Mouse (Mus musculus) embryonic facial prominence, embryonic 12.5 days (tissue): ENCODE data around the gene Ttyh2. TPM values are rescaled to one million over a fixed set of nuclear protein-coding genes. Genes with fewer than 3 reads are reported as not detected.
"Not testable (repeated sequence)": the region's sequence is repeated elsewhere in the genome, so short reads cannot be mapped to it uniquely, and the experiment has no call there.

Experiments used
- ATAC-seq: fragments of 200-750 bp; cut with Nextera tagmentation; 2 replicates; pipeline ENCODE4 v1.8.0; 2017; ENCODE audit not compliant: insufficient number of reproducible peaks, insufficient read depth, low FRiP score, low TSS enrichment
- H3K27ac ChIP-seq: fragments of 300-500 bp; sonication (generic); 2 replicates; pipeline ENCODE4 v1.5.1; 2016; ENCODE audit warnings: mild to moderate bottlenecking
- H3K27me3 ChIP-seq: fragments of 300-500 bp; sonication (generic); 2 replicates; pipeline ENCODE4 v1.6.1; 2016; ENCODE audit warnings: mild to moderate bottlenecking, moderate library complexity
- H3K36me3 ChIP-seq: fragments of 300-500 bp; sonication (generic); 2 replicates; pipeline ENCODE4 v1.6.1; 2016; ENCODE audit warnings: mild to moderate bottlenecking
- H3K4me1 ChIP-seq: fragments of 300-500 bp; sonication (generic); 2 replicates; pipeline ENCODE4 v1.6.1; 2016
- H3K4me2 ChIP-seq: fragments of 300-500 bp; sonication (generic); replicated peaks from 2 replicates; pipeline ENCODE4 v1.6.1; 2016; ENCODE audit warnings: mild to moderate bottlenecking, moderate library complexity
- H3K4me3 ChIP-seq: fragments of 300-500 bp; sonication (generic); 2 replicates; pipeline ENCODE4 v1.5.1; 2016; ENCODE audit warnings: mild to moderate bottlenecking
- H3K9ac ChIP-seq: fragments of 300-500 bp; sonication (generic); 2 replicates; pipeline ENCODE4 v1.6.1; 2016; ENCODE audit warnings: mild to moderate bottlenecking, moderate library complexity
- H3K9me3 ChIP-seq: fragments of 300-500 bp; sonication (generic); 2 replicates; pipeline ENCODE4 v1.6.1; 2016; ENCODE audit warnings: mild to moderate bottlenecking, moderate library complexity
- WGBS: fragments of 180-500 bp; shearing (Covaris S2); methylation state at CpG from one replicate; pipeline ENCODE4 v1.1.7; 2016; 5-methylcytosine and 5-hydroxymethylcytosine counted together
- polyA plus RNA-seq: library from polyadenylated mRNA; unstranded; fragments of >200 nt; fragmentation: Nextera tagmentation; extraction: Ambion mirVana; gene quantifications from 2 replicates; pipeline ENCODE4 v1.2.1, GENCODE M21; 2016

Gene Ttyh2
- polyA plus RNA-seq, 1 experiment from 2014 or later: 21.6 TPM

GRCm38 (mm10) chr11:114662746-114663362, 12.4 kb upstream of the Ttyh2 start:
- WGBS: 27% methylated on average over 6 of the region's 6 CpGs
- no peaks in the 10 kb centered on the region for H3K9me3 ChIP-seq
- H3K4me1 ChIP-seq: no peaks in the 10 kb centered on the region
- no peaks in the 10 kb centered on the region for H3K36me3 ChIP-seq
- H3K4me3 ChIP-seq: no peak overlapping the region
- H3K27ac ChIP-seq: no peak overlapping the region
- H3K9ac ChIP-seq: no peak overlapping the region
- H3K4me2 ChIP-seq: no peak overlapping the region
- H3K27me3 ChIP-seq: peaks cover 15% of the 10 kb centered on the region; the same call in 1 of the 2 replicates
- no peak for ATAC-seq

- Histone ChIP-seq H3K4me1 (no peaks in the 10 kb centered on the region), H3K27ac (no peak overlapping the region), H3K9me3 (no peaks in the 10 kb centered on the region), H3K36me3 (no peaks in the 10 kb centered on the region), H3K4me3 (no peak overlapping the region), H3K27me3 (peaks cover 15% of the 10 kb centered on the region; the same call in 1 of the 2 replicates), H3K9ac (no peak overlapping the region), H3K4me2 (no peak overlapping the region)
- no peak for ATAC-seq
- WGBS: 84% methylated on average over 7 of the region's 7 CpGs
Observed at GRCm38 (mm10) chr11:114664164-114664563, 11.1 kb upstream of the Ttyh2 start.

DNA sequence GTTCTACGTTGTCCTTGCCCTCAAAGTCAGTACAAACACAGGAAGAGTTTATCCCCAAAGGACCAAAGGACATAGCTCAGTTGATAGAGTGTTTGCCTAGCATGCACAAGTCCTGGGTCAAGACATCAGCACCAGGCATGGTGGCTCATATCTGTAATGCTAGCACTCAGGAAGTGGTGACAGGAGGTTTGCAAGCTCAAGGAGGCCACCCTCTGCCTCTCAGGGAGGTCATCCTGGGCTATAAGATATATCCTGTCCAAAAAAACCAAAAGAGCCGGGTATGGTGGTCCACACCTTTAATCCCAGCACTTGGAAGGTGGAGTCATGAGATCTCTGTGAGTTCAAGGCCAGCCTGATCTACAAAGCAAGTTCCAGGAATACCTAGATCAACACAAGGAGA, 9.8 kb upstream of the Ttyh2 start:
- no peak overlapping the region for H3K27ac ChIP-seq
- H3K27me3 ChIP-seq: peaks cover 15% of the 10 kb centered on the region; the same call in 1 of the 2 replicates
- 79% methylated on average over 2 of the region's 2 CpGs for WGBS
- ATAC-seq: no peak
- H3K4me3 ChIP-seq: no peak overlapping the region
- H3K4me2 ChIP-seq: no peak overlapping the region
- no peak overlapping the region for H3K9ac ChIP-seq
- peaks cover 12% of the 10 kb centered on the region for H3K4me1 ChIP-seq
- peaks cover under 1% of the 10 kb centered on the region; the same call in 1 of the 2 replicates for H3K36me3 ChIP-seq
- H3K9me3 ChIP-seq: no peaks in the 10 kb centered on the region

- 19% methylated on average over 13 of the region's 13 CpGs for WGBS
- Histone ChIP-seq H3K4me1 (peaks cover 16% of the 10 kb centered on the region), H3K27me3 (peaks cover 15% of the 10 kb centered on the region; the same call in 1 of the 2 replicates), H3K9ac (no peak overlapping the region), H3K4me3 (no peak overlapping the region), H3K9me3 (no peaks in the 10 kb centered on the region), H3K4me2 (no peak overlapping the region), H3K27ac (no peak overlapping the region), H3K36me3 (peaks cover 14% of the 10 kb centered on the region)
- ATAC-seq: no peak
Observed at GRCm38 (mm10) chr11:114666786-114667185, 8.4 kb upstream of the Ttyh2 start.

GRCm38 (mm10) chr11:114667236-114667931, 7.8 kb upstream of the Ttyh2 start:
- Histone ChIP-seq H3K4me2 (no peak overlapping the region), H3K4me3 (no peak overlapping the region), H3K9me3 (no peaks in the 10 kb centered on the region), H3K9ac (no peak overlapping the region), H3K4me1 (peaks cover 16% of the 10 kb centered on the region), H3K27ac (no peak overlapping the region), H3K36me3 (peaks cover 20% of the 10 kb centered on the region), H3K27me3 (peaks cover 15% of the 10 kb centered on the region; the same call in 1 of the 2 replicates)
- ATAC-seq: no peak
- 48% methylated on average over 16 of the region's 18 CpGs for WGBS

DNA sequence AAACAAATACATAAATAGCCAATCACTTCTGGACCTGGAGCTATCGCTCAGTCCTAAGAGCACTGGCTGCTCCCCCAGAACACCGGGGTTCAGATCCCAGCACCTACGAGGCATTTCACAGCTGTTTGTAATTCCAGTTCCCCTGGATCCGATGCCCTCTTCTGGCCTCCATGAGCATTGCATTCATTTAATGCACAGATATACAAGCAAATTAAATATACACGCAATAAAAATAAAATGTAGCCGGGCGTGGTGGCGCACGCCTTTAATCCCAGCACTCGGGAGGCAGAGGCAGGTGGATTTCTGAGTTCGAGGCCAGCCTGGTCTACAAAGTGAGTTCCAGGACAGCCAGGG, 7.3 kb upstream of the Ttyh2 start:
- not testable (repeated sequence) for ATAC-seq, H3K9me3 ChIP-seq, H3K4me3 ChIP-seq, H3K27ac ChIP-seq, H3K9ac ChIP-seq, H3K4me2 ChIP-seq
- Histone ChIP-seq H3K27me3 (peaks cover 15% of the 10 kb centered on the region; the same call in 1 of the 2 replicates), H3K4me1 (peaks cover 16% of the 10 kb centered on the region), H3K36me3 (peaks cover 25% of the 10 kb centered on the region)
- WGBS: 23% methylated on average over 11 of the region's 11 CpGs

DNA sequence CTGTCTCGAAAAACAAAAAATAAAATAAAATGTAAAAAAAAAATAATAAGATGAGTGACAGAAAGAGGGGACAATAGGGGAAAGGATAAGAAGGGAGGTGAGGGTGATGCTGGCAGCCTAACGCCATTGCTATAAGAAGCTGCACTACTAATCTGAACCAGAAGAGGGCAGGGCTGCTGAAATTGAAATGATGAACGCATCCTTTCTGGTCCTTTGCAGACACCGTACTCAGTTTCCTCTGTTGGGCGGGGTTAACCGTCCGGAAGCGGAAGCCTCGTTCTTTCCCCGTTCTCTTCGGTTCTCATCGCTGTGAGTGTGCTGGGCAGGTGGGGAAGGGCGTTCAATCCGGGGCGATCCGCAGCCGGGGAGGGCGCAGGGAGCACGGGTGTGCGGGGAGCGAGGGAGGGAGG, 6.9 kb upstream of the Ttyh2 start, which contains the start of gene Rpl38:
TSS of gene Rpl38 (plus strand) at position 224 of the 410 bp plus-strand sequence.
- WGBS: 1% methylated on average over 21 of the region's 21 CpGs
- peak; percentile 61 for ATAC-seq
- H3K9ac ChIP-seq: peak within 1 kb of the TSS; percentile 80
- peak within 1 kb of the TSS; percentile 75 for H3K4me2 ChIP-seq
- no peaks in the 10 kb centered on the region for H3K9me3 ChIP-seq
- peak within 1 kb of the TSS; percentile 90 for H3K4me3 ChIP-seq
- peaks cover 15% of the 10 kb centered on the region; the same call in 1 of the 2 replicates for H3K27me3 ChIP-seq
- H3K36me3 ChIP-seq: peaks cover 29% of the 10 kb centered on the region
- H3K4me1 ChIP-seq: peaks cover 16% of the 10 kb centered on the region
- peak within 1 kb of the TSS; percentile 93 for H3K27ac ChIP-seq

DNA sequence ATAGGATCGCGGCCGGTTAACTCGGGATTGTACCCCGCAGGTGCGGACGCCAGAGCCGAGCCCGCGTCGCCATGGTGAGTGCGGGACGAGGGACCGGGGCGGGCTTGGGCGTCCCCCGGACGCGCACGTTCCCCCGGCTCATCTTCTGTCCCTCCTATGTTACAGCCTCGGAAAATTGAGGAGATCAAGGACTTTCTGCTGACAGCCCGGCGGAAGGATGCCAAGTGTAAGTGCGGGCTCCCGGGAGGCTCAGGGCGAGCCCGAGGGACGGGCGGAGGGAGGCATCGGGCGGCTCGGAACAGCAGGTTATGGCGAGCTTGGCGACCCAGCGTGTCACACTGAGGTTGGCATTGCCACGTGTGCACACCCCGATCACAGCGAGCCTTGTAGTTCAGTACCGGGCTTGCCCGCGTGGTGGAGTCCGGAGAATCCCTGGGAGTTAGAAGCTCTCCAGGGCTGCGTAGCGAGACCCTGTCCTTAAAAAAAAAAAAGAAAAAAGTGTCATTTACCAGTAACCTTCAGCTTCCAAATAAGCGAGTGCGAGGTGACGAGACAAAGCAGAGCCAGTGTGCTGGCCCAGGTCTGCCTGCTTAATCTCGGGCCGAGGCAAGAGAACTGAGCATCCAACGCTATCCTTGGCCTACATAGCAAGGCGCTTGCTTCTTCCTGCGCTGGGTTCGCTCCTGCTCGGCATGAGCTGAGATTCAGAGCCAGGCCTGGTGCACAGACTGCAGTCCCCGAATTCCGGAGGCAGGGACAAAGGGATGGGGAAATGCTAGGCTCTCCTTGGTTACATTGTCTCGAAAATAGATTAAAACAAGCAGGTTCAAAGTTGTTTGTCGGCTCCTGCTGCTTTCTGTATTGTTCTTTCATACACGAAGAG, 6.2 kb upstream of the Ttyh2 start:
- Histone ChIP-seq H3K9me3 (no peaks in the 10 kb centered on the region), H3K27me3 (peaks cover 15% of the 10 kb centered on the region; the same call in 1 of the 2 replicates), H3K4me3 (peak overlapping the region; percentile 90), H3K9ac (peak overlapping the region; percentile 80), H3K4me1 (peaks cover 16% of the 10 kb centered on the region), H3K4me2 (peak overlapping the region; percentile 75), H3K36me3 (peaks cover 36% of the 10 kb centered on the region), H3K27ac (peak overlapping the region; percentile 93)
- peak; percentile 23; the same call in 1 of the 2 replicates for ATAC-seq
- WGBS: under 1% methylated on average over 60 of the region's 60 CpGs

GRCm38 (mm10) chr11:114669651-114670168, 5.5 kb upstream of the Ttyh2 start:
- no peaks in the 10 kb centered on the region for H3K9me3 ChIP-seq
- H3K4me2 ChIP-seq: peak overlapping the region; percentile 75
- peaks cover 16% of the 10 kb centered on the region for H3K4me1 ChIP-seq
- H3K27me3 ChIP-seq: peaks cover 15% of the 10 kb centered on the region; the same call in 1 of the 2 replicates
- peak overlapping the region; percentile 93 for H3K27ac ChIP-seq
- peaks cover 36% of the 10 kb centered on the region for H3K36me3 ChIP-seq
- peak overlapping the region; percentile 90 for H3K4me3 ChIP-seq
- no peak for ATAC-seq
- peak overlapping the region; percentile 80 for H3K9ac ChIP-seq
- WGBS: 13% methylated on average over 12 of the region's 12 CpGs

- Histone ChIP-seq H3K27me3 (peaks cover 6% of the 10 kb centered on the region; the same call in 1 of the 2 replicates), H3K4me2 (no peak overlapping the region), H3K4me3 (no peak overlapping the region), H3K27ac (no peak overlapping the region), H3K9me3 (no peaks in the 10 kb centered on the region), H3K9ac (no peak overlapping the region), H3K36me3 (peaks cover 36% of the 10 kb centered on the region), H3K4me1 (peaks cover 16% of the 10 kb centered on the region)
- 91% methylated on average over 5 of the region's 5 CpGs for WGBS
- ATAC-seq: no peak
Observed at GRCm38 (mm10) chr11:114671147-114671546, 4.1 kb upstream of the Ttyh2 start.
